ENCODE assay signal across 16 mouse cellular contexts in the genomic region with DNA sequence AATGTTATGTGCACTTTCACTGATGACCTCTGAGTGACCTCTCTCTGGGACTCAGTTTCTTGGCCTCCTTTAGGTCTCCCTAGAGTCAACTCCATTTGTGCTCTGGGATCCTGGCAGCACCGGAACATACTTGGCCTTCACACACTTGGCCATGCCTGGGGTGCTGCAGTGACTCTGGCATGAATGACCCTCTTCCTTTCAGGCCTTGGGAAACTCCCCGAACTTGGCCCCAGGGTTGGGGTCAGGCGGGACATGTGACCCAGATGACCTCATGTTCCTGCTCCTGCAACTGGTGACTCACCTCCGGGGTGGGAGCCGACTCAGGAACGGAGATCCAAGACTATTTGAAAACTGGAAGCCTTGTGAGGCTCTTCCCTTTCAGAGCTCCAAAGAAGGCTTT.
A peak's percentile ranks its signal among the peaks of the same experiment; 100 is the strongest.
DNase-seq lines count a peak whose midpoint lies in the region; ATAC-seq and TF ChIP-seq lines count a peak whose summit lies in the region.
"Had no signal": no experiment of that assay in that cellular context is flagged by ENCODE, and none has a peak within 500 bp of the region (broad histone marks: within the 10 kb centered on the region; RNA-seq: fewer than 3 reads in every experiment).

No protein-coding gene starts in this region.

- no peak for TF ChIP-seq CTCF in heart, adult 2 months (IDR thresholded peaks at IDR 0.05)
- TF ChIP-seq CTCF in gastrocnemius, adult 2 months (IDR thresholded peaks at IDR 0.05) = no peak
- no peak for TF ChIP-seq CTCF in forebrain, postnatal 0 days (IDR thresholded peaks at IDR 0.05; ENCODE audit: low read depth)

- no peaks in the 10 kb centered on the region for H3K27me3 ChIP-seq in heart, adult 2 months (ENCODE audit: control insufficient read depth, insufficient read depth, low read length)
- H3K27me3 ChIP-seq in heart, embryonic 12.5 days (replicated peaks) = peaks cover 75% of the 10 kb centered on the region
- no peaks in the 10 kb centered on the region for H3K27me3 ChIP-seq in forebrain, embryonic 12.5 days
- H3K27me3 ChIP-seq in forebrain, postnatal 0 days (ENCODE audit: insufficient read depth, low read length) = no peaks in the 10 kb centered on the region
- H3K27me3 ChIP-seq: intestine, embryonic 15.5 days had no signal

- no peak for ATAC-seq in heart, embryonic 12.5 days (ENCODE audit: insufficient number of reproducible peaks, low FRiP score)
- no peak for ATAC-seq in forebrain, embryonic 12.5 days (ENCODE audit: low FRiP score)
- ATAC-seq in forebrain, postnatal 0 days = no peak
- ATAC-seq: forebrain, embryonic 16.5 days; intestine, embryonic 15.5 days had no signal

- no peaks in the 10 kb centered on the region for H3K9me3 ChIP-seq in heart, embryonic 12.5 days (replicated peaks)
- no peaks in the 10 kb centered on the region for H3K9me3 ChIP-seq in forebrain, embryonic 12.5 days
- H3K9me3 ChIP-seq in forebrain, postnatal 0 days (ENCODE audit: low read length) = no peaks in the 10 kb centered on the region
- H3K9me3 ChIP-seq: heart, embryonic 15.5 days; hindbrain, embryonic 13.5 days; intestine, embryonic 15.5 days; limb, embryonic 13.5 days had no signal

- TF ChIP-seq EP300 in heart, adult 2 months (IDR thresholded peaks at IDR 0.05; ENCODE audit: insufficient read depth, low read depth, low read length) = no peak

- TF ChIP-seq POLR2A in heart, adult 2 months (IDR thresholded peaks at IDR 0.05; ENCODE audit: insufficient read depth, low read depth, low read length) = no peak

- 45% methylated on average over 6 of the region's 6 CpGs for WGBS in heart, adult 2 months
- WGBS in heart, embryonic 12.5 days = 71% methylated on average over 6 of the region's 6 CpGs
- WGBS in forebrain, embryonic 12.5 days = 89% methylated on average over 6 of the region's 6 CpGs
- WGBS in forebrain, postnatal 0 days = 91% methylated on average over 6 of the region's 6 CpGs

- H3K36me3 ChIP-seq in heart, adult 2 months (ENCODE audit: control insufficient read depth, insufficient read depth, low read length) = no peaks in the 10 kb centered on the region
- no peaks in the 10 kb centered on the region for H3K36me3 ChIP-seq in heart, embryonic 12.5 days
- H3K36me3 ChIP-seq in forebrain, embryonic 12.5 days (replicated peaks) = no peaks in the 10 kb centered on the region
- H3K36me3 ChIP-seq in forebrain, postnatal 0 days (ENCODE audit: insufficient read depth) = no peaks in the 10 kb centered on the region
- H3K36me3 ChIP-seq: heart, embryonic 15.5 days; hindbrain, embryonic 13.5 days; intestine, embryonic 15.5 days; limb, embryonic 13.5 days had no signal

- H3K79me2 ChIP-seq in heart, adult 2 months (replicated peaks; ENCODE audit: control insufficient read depth, insufficient read depth, low read length) = no peaks in the 10 kb centered on the region

- H3K4me3 ChIP-seq in heart, adult 2 months = no peak overlapping the region
- H3K4me3 ChIP-seq in heart, embryonic 12.5 days = no peak overlapping the region
- H3K4me3 ChIP-seq in gastrocnemius, adult 2 months = no peak overlapping the region
- H3K4me3 ChIP-seq in forebrain, embryonic 12.5 days (replicated peaks) = no peak overlapping the region
- H3K4me3 ChIP-seq in forebrain, postnatal 0 days (ENCODE audit: low read depth, low read length) = no peak overlapping the region
- H3K4me3 ChIP-seq: heart, embryonic 15.5 days; hindbrain, embryonic 13.5 days; intestine, embryonic 15.5 days; limb, embryonic 13.5 days had no signal

- H3K4me2 ChIP-seq in heart, embryonic 12.5 days = no peak overlapping the region
- H3K4me2 ChIP-seq in forebrain, embryonic 12.5 days = no peak overlapping the region
- H3K4me2 ChIP-seq in forebrain, postnatal 0 days (ENCODE audit: low read depth) = no peak overlapping the region
- H3K4me2 ChIP-seq: heart, embryonic 15.5 days; hindbrain, embryonic 13.5 days; intestine, embryonic 15.5 days; limb, embryonic 13.5 days had no signal

- peak; percentile 33 to 56 for DNase-seq in heart, adult 2 months
- peak; percentile 71 for DNase-seq in adrenal gland, adult 2 months
- peak; percentile 84 for DNase-seq in gastrocnemius, adult 2 months
- DNase-seq in heart, postnatal 25 days (ENCODE audit: low spot score) = peak; percentile 31
- DNase-seq in forebrain, postnatal 0 days = no peak
- DNase-seq in right cerebral cortex, postnatal 4 days = no peak
- DNase-seq: cerebellum, adult 9-10 months; midbrain, embryonic 14.5 days; thymus, adult 2 months had no signal

- H3K4me1 ChIP-seq in heart, adult 2 months (ENCODE audit: control insufficient read depth, insufficient read depth, low read length) = peaks cover 4% of the 10 kb centered on the region
- H3K4me1 ChIP-seq in heart, embryonic 12.5 days (replicated peaks) = no peaks in the 10 kb centered on the region
- peaks cover 7% of the 10 kb centered on the region for H3K4me1 ChIP-seq in forebrain, embryonic 12.5 days
- H3K4me1 ChIP-seq in forebrain, postnatal 0 days (ENCODE audit: insufficient read depth) = no peaks in the 10 kb centered on the region

- intact Hi-C loops in heart, adult 2 months (cut with DNase I) = no loop called here
- intact Hi-C loops in gastrocnemius, adult 2 months (cut with DNase I) = no loop called here
- intact Hi-C loops in heart, postnatal 25 days (cut with DNase I) = no loop called here

- no peak overlapping the region for H3K9ac ChIP-seq in heart, adult 2 months (ENCODE audit: low read depth, low read length)
- no peak overlapping the region for H3K9ac ChIP-seq in heart, embryonic 12.5 days
- H3K9ac ChIP-seq in forebrain, embryonic 12.5 days = no peak overlapping the region
- no peak overlapping the region for H3K9ac ChIP-seq in forebrain, postnatal 0 days
- H3K9ac ChIP-seq: heart, embryonic 15.5 days; hindbrain, embryonic 13.5 days; intestine, embryonic 15.5 days; limb, embryonic 13.5 days had no signal

- no peak overlapping the region for H3K27ac ChIP-seq in heart, adult 2 months
- no peak overlapping the region for H3K27ac ChIP-seq in heart, embryonic 12.5 days (ENCODE audit: poor library complexity, severe bottlenecking)
- peak overlapping the region; percentile 38; the same call in 1 of the 2 replicates for H3K27ac ChIP-seq in gastrocnemius, adult 2 months
- H3K27ac ChIP-seq in forebrain, embryonic 12.5 days = no peak overlapping the region
- no peak overlapping the region for H3K27ac ChIP-seq in forebrain, postnatal 0 days (ENCODE audit: low read depth, low read length)
- H3K27ac ChIP-seq: heart, embryonic 15.5 days; hindbrain, embryonic 13.5 days; intestine, embryonic 15.5 days; limb, embryonic 13.5 days had no signal

Comparison
In these comparisons a context has a peak if more than half of its experiments do, and no peak if none do; other contexts are left out.
1. DNase-seq: peak in heart, adult 2 months (2 of 2), adrenal gland, adult 2 months (single experiment), gastrocnemius, adult 2 months (single experiment) and heart, postnatal 25 days (single experiment); none in forebrain, postnatal 0 days (single experiment) and right cerebral cortex, postnatal 4 days (single experiment).